Mouse (Mus musculus): ENCODE measurements at regions not wholly inside any gene's neighbourhood (a gene's known extent, or its start where the extent isn't known, plus 50 kb on each side); places are given as distances from the start of the nearest gene placed in this dataset.

DNA sequence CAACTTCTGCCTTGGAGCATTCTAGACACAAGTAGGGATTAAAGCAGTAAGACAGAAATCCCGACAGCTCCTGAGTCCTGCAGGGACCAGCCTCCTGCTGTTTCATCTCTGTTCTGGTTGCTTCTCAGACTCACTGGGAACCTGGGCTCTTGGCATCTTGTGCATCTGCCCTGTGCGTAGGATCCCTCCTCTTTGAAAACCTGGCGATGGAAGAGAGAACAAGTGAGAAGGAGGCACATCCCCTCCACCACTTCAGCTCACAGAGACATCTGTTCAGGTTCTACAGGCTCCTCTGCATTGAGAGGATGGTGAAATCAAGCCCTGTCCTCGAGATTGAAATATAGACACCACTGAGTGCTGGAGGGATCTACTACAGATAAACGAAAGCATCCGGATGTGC, 561.3 kb upstream of the Tmem132c start:
- TF ChIP-seq CTCF (IDR thresholded peaks at IDR 0.05; ENCODE audit: low read depth) (no peak), EP300 (IDR thresholded peaks at IDR 0.05; ENCODE audit: low read depth) (no peak)
- Histone ChIP-seq H3K4me2 (ENCODE audit: low read depth, low read length) (no peak overlapping the region), H3K4me3 (ENCODE audit: low read depth, low read length) (no peak overlapping the region), H3K27me3 (ENCODE audit: control insufficient read depth, insufficient read depth, low read length) (no peaks in the 10 kb centered on the region), H3K36me3 (replicated peaks; ENCODE audit: control insufficient read depth, insufficient read depth, low read length) (no peaks in the 10 kb centered on the region), H3K4me1 (ENCODE audit: control insufficient read depth, insufficient read depth) (no peaks in the 10 kb centered on the region), H3K9me3 (replicated peaks; ENCODE audit: control insufficient read depth, low read length) (0 out of 2 replicates have a peak, but pooled peaks cover 4% of the 10 kb centered on the region), H3K9ac (replicated peaks; ENCODE audit: low read depth, low read length) (no peak overlapping the region), H3K27ac (ENCODE audit: low read depth) (no peak overlapping the region)
- ATAC-seq (ENCODE audit: insufficient read depth, low read depth), result no peak
- no peak for DNase-seq (ENCODE audit: low spot score)
- 64% methylated on average over 6 of the region's 6 CpGs for WGBS

DNA sequence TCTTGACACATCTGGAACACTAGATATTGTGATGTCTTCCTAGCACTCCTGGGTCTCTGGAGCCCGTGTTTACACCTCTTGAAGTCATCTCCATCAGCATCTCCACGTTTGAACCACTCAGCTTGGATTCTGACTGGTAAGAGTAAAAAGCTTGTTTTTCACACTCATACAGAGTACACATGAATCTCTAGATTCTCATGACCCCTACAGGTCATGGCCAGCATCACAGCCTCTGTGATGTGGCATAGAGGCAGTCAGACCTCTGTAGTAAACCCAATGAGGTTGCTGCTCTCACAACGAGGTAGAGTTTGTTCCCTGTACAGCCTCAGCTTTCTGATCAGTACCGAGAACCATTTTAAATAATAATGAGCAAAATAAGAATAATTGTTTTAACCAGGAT, 542.3 kb upstream of the Tmem132c start:
- TF ChIP-seq EP300 (IDR thresholded peaks at IDR 0.05; ENCODE audit: low read depth), result no peak
- peak; percentile 6; the same call in 1 of the 2 replicates for TF ChIP-seq CTCF (IDR thresholded peaks at IDR 0.05; ENCODE audit: low read depth)
- Histone ChIP-seq H3K9ac (replicated peaks; ENCODE audit: low read depth, low read length) (no peak overlapping the region), H3K4me3 (ENCODE audit: low read depth, low read length) (no peak overlapping the region), H3K4me1 (ENCODE audit: control insufficient read depth, insufficient read depth) (no peaks in the 10 kb centered on the region), H3K27ac (ENCODE audit: low read depth) (no peak overlapping the region), H3K36me3 (replicated peaks; ENCODE audit: control insufficient read depth, insufficient read depth, low read length) (no peaks in the 10 kb centered on the region), H3K4me2 (ENCODE audit: low read depth, low read length) (no peak overlapping the region), H3K9me3 (replicated peaks; ENCODE audit: control insufficient read depth, low read length) (0 out of 2 replicates have a peak, but pooled peaks cover 9% of the 10 kb centered on the region), H3K27me3 (ENCODE audit: control insufficient read depth, insufficient read depth, low read length) (no peaks in the 10 kb centered on the region)
- ATAC-seq (ENCODE audit: insufficient read depth, low read depth), result no peak
- 43% methylated on average over 4 of the region's 4 CpGs for WGBS
- DNase-seq (ENCODE audit: low spot score), result no peak

DNA sequence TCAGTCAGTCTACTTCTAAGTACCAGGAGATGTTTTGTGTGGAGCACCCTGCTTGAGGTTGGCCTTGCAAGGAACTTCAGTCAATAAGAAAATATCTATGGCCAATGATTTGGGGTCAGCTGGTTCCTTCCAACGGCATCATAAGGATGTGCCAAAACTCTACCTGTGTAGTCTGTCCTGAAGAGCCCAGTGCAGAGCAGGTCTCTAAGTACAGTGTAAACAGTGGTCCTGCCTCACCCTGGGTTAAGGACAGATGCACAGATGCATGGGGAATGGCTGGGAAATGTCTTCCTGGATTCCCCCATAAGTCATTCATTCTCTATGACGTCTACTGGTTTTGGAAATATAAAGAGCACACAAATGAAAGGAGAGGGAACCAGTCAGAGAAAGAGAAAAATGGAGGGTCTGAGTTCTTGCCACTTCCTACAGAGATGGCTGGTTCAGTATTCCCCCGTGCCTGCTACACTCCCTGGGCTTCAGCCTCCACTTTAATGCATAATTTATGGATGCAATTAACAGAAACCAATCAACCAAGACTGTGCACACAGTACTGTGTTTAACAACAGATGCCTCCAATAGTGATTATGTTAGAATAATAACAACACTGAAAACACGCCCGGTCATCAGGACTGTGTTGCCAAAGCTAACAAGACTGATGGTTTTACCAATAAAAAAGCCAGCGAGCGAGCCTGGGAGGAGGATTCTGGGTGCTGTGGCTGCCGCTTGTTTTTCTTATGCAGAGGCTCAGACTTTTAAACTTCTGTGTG, 537.9 kb upstream of the Tmem132c start:
- 78% methylated on average over 8 of the region's 8 CpGs for WGBS
- DNase-seq (ENCODE audit: low spot score) (no peak), ATAC-seq (ENCODE audit: insufficient read depth, low read depth) (no peak)
- TF ChIP-seq EP300 (IDR thresholded peaks at IDR 0.05; ENCODE audit: low read depth) (no peak), CTCF (IDR thresholded peaks at IDR 0.05; ENCODE audit: low read depth) (no peak)
- Histone ChIP-seq H3K27me3 (ENCODE audit: control insufficient read depth, insufficient read depth, low read length) (no peaks in the 10 kb centered on the region), H3K9ac (replicated peaks; ENCODE audit: low read depth, low read length) (no peak overlapping the region), H3K4me3 (ENCODE audit: low read depth, low read length) (no peak overlapping the region), H3K4me1 (ENCODE audit: control insufficient read depth, insufficient read depth) (no peaks in the 10 kb centered on the region), H3K27ac (ENCODE audit: low read depth) (no peak overlapping the region), H3K9me3 (replicated peaks; ENCODE audit: control insufficient read depth, low read length) (peaks cover 9% of the 10 kb centered on the region; the same call in 1 of the 2 replicates), H3K36me3 (replicated peaks; ENCODE audit: control insufficient read depth, insufficient read depth, low read length) (no peaks in the 10 kb centered on the region), H3K4me2 (ENCODE audit: low read depth, low read length) (no peak overlapping the region)

DNA sequence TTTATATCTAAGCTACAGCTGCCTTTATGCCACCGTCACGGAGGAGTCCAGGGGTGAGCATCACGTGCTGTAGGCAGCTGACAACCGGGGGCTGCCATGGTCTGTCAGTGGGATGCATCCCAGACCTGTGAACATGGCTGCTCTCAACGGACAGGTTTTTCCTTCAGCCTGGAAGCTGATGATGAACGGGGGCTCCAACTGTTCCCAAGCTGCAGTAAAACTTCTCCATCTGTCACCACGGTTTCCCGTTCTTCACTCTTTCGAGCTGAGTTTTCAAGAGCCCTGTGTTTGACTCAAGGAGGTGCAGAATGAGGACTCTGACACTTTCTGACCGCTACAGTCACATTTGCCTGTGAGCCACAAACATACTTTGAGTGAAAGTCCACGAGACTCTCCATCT, 535.7 kb upstream of the Tmem132c start:
- TF ChIP-seq EP300 (IDR thresholded peaks at IDR 0.05; ENCODE audit: low read depth), result no peak
- TF ChIP-seq CTCF (IDR thresholded peaks at IDR 0.05; ENCODE audit: low read depth), result no peak
- WGBS, result 36% methylated on average over 11 of the region's 11 CpGs

DNA sequence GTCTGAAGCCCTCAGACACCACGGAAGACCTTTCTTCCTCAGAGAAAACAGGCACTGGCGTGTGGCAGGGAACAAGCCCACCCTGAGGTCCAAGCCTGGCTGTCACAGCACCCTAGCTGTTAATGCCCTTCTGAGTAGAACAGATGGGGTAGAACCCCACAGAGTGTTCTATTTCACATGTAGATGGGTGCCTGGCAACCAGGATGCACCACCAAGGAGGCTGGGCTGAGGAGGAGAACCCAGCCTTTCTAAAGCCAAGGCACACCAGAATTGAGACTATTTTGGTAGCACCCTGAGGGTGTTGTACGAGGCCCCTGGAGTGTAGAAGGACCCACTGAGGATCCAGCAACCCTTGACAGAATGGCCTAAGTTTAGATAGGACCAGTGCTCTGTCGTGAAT, 534.9 kb upstream of the Tmem132c start:
- no peak for TF ChIP-seq CTCF (IDR thresholded peaks at IDR 0.05; ENCODE audit: low read depth)
- TF ChIP-seq EP300 (IDR thresholded peaks at IDR 0.05; ENCODE audit: low read depth), result no peak
- 61% methylated on average over 4 of the region's 4 CpGs for WGBS

More for the DNA sequence above, 535.7 kb upstream of the Tmem132c start:
- Histone ChIP-seq H3K4me1 (ENCODE audit: control insufficient read depth, insufficient read depth) (no peaks in the 10 kb centered on the region), H3K9me3 (replicated peaks; ENCODE audit: control insufficient read depth, low read length) (peaks cover 9% of the 10 kb centered on the region; the same call in 1 of the 2 replicates), H3K27me3 (ENCODE audit: control insufficient read depth, insufficient read depth, low read length) (no peaks in the 10 kb centered on the region), H3K9ac (replicated peaks; ENCODE audit: low read depth, low read length) (no peak overlapping the region), H3K4me2 (ENCODE audit: low read depth, low read length) (no peak overlapping the region), H3K36me3 (replicated peaks; ENCODE audit: control insufficient read depth, insufficient read depth, low read length) (no peaks in the 10 kb centered on the region), H3K4me3 (ENCODE audit: low read depth, low read length) (no peak overlapping the region), H3K27ac (ENCODE audit: low read depth) (no peak overlapping the region)
- no peak for DNase-seq (ENCODE audit: low spot score)
- no peak for ATAC-seq (ENCODE audit: insufficient read depth, low read depth)

DNA sequence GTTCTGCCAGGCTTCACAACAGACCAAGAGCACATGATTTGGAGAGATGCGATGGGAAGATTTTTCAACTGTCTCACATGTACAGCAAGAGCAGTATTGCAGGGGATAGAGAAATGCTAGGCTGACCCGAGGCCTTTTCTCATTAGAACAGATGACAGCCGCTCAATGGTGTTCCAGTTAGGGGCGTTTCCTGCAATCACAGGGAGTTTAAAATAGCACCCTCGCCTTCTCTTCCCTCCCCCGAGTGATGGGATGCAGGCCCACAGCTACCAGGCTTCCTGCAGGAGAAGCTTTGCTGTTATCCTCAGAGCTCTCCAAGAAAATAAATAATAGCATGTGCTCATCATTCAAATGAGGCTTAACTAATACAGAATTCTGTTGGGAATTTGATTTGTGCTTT, 526.9 kb upstream of the Tmem132c start:
- Histone ChIP-seq H3K36me3 (replicated peaks; ENCODE audit: control insufficient read depth, insufficient read depth, low read length) (no peaks in the 10 kb centered on the region), H3K4me1 (ENCODE audit: control insufficient read depth, insufficient read depth) (no peaks in the 10 kb centered on the region), H3K4me2 (ENCODE audit: low read depth, low read length) (no peak overlapping the region), H3K9ac (replicated peaks; ENCODE audit: low read depth, low read length) (no peak overlapping the region), H3K9me3 (replicated peaks; ENCODE audit: control insufficient read depth, low read length) (no peaks in the 10 kb centered on the region), H3K4me3 (ENCODE audit: low read depth, low read length) (no peak overlapping the region), H3K27me3 (ENCODE audit: control insufficient read depth, insufficient read depth, low read length) (no peaks in the 10 kb centered on the region), H3K27ac (ENCODE audit: low read depth) (no peak overlapping the region)
- DNase-seq (ENCODE audit: low spot score), result no peak
- no peak for TF ChIP-seq EP300 (IDR thresholded peaks at IDR 0.05; ENCODE audit: low read depth)
- no peak for TF ChIP-seq CTCF (IDR thresholded peaks at IDR 0.05; ENCODE audit: low read depth)
- no peak for ATAC-seq (ENCODE audit: insufficient read depth, low read depth)
- 19% methylated on average over 6 of the region's 6 CpGs for WGBS

More for the DNA sequence above, 534.9 kb upstream of the Tmem132c start:
- H3K27me3 ChIP-seq (ENCODE audit: control insufficient read depth, insufficient read depth, low read length), result no peaks in the 10 kb centered on the region
- no peak for DNase-seq (ENCODE audit: low spot score)
- ATAC-seq (ENCODE audit: insufficient read depth, low read depth), result no peak
- H3K4me3 ChIP-seq (ENCODE audit: low read depth, low read length), result no peak overlapping the region
- no peak overlapping the region for H3K9ac ChIP-seq (replicated peaks; ENCODE audit: low read depth, low read length)
- H3K27ac ChIP-seq (ENCODE audit: low read depth), result no peak overlapping the region
- peaks cover 4% of the 10 kb centered on the region; the same call in 1 of the 2 replicates for H3K9me3 ChIP-seq (replicated peaks; ENCODE audit: control insufficient read depth, low read length)
- no peaks in the 10 kb centered on the region for H3K4me1 ChIP-seq (ENCODE audit: control insufficient read depth, insufficient read depth)
- H3K4me2 ChIP-seq (ENCODE audit: low read depth, low read length), result no peak overlapping the region
- no peaks in the 10 kb centered on the region for H3K36me3 ChIP-seq (replicated peaks; ENCODE audit: control insufficient read depth, insufficient read depth, low read length)
